Mouse (Mus musculus) heart, embryonic 14.5 days (tissue): ENCODE results near the gene Elovl7. TPM values are rescaled to one million over a fixed set of nuclear protein-coding genes. Genes with fewer than 3 reads are reported as not detected.

ENCODE experiments used
- ATAC-seq: fragments of 200-750 bp; cut with Nextera tagmentation; 2 replicates; pipeline ENCODE4 v1.8.0; 2017; ENCODE audit warnings: low read depth, moderate TSS enrichment; ENCODE audit not compliant: insufficient number of reproducible peaks, insufficient read depth, low FRiP score
- H3K27ac ChIP-seq, 2 experiments: fragments of 200-500 bp in 1 of 2; fragments of 300-500 bp in 1 of 2; sonication (generic) in 1 of 2; replicated peaks in 1 of 2; 2 replicates each; pipeline ENCODE4 v1.5.1; 2012 to 2014; ENCODE audit warnings: low read depth in 2 of 2, low read length in 2 of 2, control low read depth in 1 of 2, mild to moderate bottlenecking in 1 of 2, mixed read lengths in 1 of 2; ENCODE audit not compliant: control insufficient read depth in 1 of 2, insufficient read depth in 1 of 2
- H3K27me3 ChIP-seq: fragments of 300-500 bp; sonication (generic); 2 replicates; pipeline ENCODE4 v1.6.1; 2014; ENCODE audit warnings: mild to moderate bottlenecking, low read length, control low read depth; ENCODE audit not compliant: control insufficient read depth, insufficient read depth
- H3K36me3 ChIP-seq: fragments of 300-500 bp; sonication (generic); 2 replicates; pipeline ENCODE4 v1.6.1; 2014; ENCODE audit warnings: mild to moderate bottlenecking, control low read depth, low read length, mixed read lengths; ENCODE audit not compliant: control insufficient read depth, insufficient read depth
- H3K4me1 ChIP-seq, 2 experiments: fragments of 200-500 bp in 1 of 2; fragments of 300-500 bp in 1 of 2; sonication (generic) in 1 of 2; 2 replicates each; pipeline ENCODE4 v1.6.1; 2012 to 2014; ENCODE audit warnings: low read length in 2 of 2, control low read depth in 1 of 2, mixed read lengths in 1 of 2; ENCODE audit not compliant: control insufficient read depth in 2 of 2, insufficient read depth in 2 of 2
- H3K4me2 ChIP-seq: fragments of 300-500 bp; sonication (generic); 2 replicates; pipeline ENCODE4 v1.6.1; 2014; ENCODE audit warnings: mild to moderate bottlenecking, low read length
- H3K4me3 ChIP-seq, 2 experiments: fragments of 200-500 bp in 1 of 2; fragments of 300-500 bp in 1 of 2; sonication (generic) in 1 of 2; 2 replicates each; pipeline ENCODE4 v1.5.1; 2012 to 2014; ENCODE audit warnings: low read length in 2 of 2, mild to moderate bottlenecking in 2 of 2, control low read depth in 1 of 2, low read depth in 1 of 2, moderate library complexity in 1 of 2; ENCODE audit not compliant: control insufficient read depth in 1 of 2, insufficient read depth in 1 of 2
- H3K9ac ChIP-seq: fragments of 300-500 bp; sonication (generic); 2 replicates; pipeline ENCODE4 v1.6.1; 2014; ENCODE audit warnings: mild to moderate bottlenecking, low read length
- H3K9me3 ChIP-seq: fragments of 300-500 bp; sonication (generic); 2 replicates; pipeline ENCODE4 v1.6.1; 2016; ENCODE audit warnings: low read length, control low read depth; ENCODE audit not compliant: control insufficient read depth
- WGBS: fragments of 180-500 bp; shearing (Covaris S2); extraction: QIAGEN DNeasy Blood & Tissue Kit; methylation state at CpG from one replicate; pipeline ENCODE4 v1.1.7; 2014; 5-methylcytosine and 5-hydroxymethylcytosine counted together
- polyA plus RNA-seq: library from polyadenylated mRNA; unstranded; fragments of >200 nt; fragmentation: Nextera tagmentation; extraction: Ambion mirVana; gene quantifications from 2 replicates; pipeline ENCODE4 v1.2.1, GENCODE M21; 2014

Elovl7 gene
- polyA plus RNA-seq, 1 experiment from 2014 or later, result 2.9 TPM

DNA sequence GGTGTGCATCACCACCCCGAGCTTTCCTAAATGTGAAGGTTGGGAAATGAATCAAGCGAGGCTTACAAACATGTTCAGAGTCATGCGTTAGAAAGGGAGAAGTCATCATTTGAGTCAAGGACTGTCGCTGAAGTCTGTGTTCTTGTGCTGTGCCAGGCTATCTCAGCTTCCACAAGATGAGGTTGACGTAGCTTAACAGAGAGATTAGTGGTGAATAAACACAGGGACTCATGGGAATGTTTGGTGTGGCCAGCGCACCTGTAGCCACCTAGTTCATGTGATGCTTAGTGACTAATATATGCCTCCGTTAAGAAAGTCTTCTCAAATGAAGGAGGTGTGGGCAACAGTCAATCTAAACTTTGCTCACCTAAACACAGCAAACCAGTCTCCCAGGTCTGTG, 112.8 kb downstream of the Elovl7 start:
- Histone ChIP-seq H3K27me3 (peaks cover 6% of the 10 kb centered on the region; the same call in 1 of the 2 replicates), H3K36me3 (peaks cover 5% of the 10 kb centered on the region), H3K9me3 (no peaks in the 10 kb centered on the region), H3K9ac (no peak overlapping the region), H3K4me3 (no peak overlapping the region), H3K4me2 (no peak overlapping the region), H3K27ac (no peak overlapping the region), H3K4me1 (no peaks in the 10 kb centered on the region)
- WGBS, result 84% methylated on average over 7 of the region's 7 CpGs
- no peak for ATAC-seq

DNA sequence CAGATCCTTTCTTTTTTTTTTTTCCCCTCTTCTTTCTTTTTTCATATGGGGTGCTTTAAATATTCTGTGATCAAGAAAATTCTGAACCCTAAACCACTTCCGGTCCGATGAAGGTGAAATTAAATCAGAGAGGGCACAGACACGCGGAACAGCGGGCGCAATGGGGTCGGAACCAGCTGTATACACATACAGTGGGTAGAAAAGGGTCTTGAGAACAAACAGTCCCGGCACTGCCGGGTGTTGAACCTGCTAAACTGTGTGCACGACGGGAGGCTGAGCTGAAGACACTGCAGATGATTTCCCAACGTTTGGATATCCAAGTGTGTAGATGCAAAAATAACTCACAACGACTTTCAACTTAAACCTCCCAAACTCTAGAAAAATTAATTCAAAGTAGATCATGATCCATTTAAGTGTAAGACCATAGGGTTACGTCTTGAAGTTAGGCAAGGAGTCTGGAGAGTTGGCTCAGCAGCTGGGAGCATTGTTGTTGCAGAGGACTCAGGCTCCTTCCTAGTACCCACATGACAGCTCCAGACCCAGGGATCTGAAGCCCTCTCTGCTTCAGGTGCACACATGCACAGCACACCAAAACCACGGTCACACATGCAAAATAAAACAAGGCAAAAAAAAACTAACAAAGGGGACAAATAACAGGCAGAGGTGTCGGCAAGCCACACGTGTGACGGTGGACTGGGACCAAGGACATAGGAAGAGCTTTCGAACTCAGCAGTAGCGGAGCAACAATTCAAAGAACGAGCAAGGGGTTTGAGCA, 114.4 kb downstream of the Elovl7 start:
- Histone ChIP-seq H3K9ac (no peak overlapping the region), H3K4me3 (no peak overlapping the region), H3K27ac (no peak overlapping the region), H3K27me3 (no peaks in the 10 kb centered on the region; the same call in 1 of the 2 replicates), H3K9me3 (no peaks in the 10 kb centered on the region), H3K36me3 (peaks cover 5% of the 10 kb centered on the region), H3K4me1 (no peaks in the 10 kb centered on the region), H3K4me2 (no peak overlapping the region)
- 86% methylated on average over 21 of the region's 21 CpGs for WGBS
- ATAC-seq, result no peak

DNA sequence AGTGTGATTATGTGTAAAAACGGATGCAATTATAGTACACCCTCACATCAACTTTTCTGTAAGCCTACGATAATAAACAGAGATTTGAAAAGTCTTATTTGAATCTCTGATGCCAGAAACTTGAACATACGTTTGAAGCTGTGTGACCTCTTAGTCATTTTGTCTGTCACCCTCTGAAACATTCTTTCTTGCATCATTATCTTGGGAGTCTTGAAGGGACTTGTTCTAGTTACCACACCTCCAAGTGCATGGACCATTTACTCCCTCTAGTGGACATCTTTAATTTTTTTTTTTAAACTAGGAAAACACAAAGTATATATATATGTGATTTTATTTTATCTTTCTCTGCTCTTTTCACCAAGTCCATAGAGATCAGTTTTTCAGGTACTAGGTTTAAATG, 115.5 kb downstream of the Elovl7 start:
- no peak overlapping the region for H3K4me3 ChIP-seq
- no peak overlapping the region for H3K4me2 ChIP-seq
- H3K27ac ChIP-seq, result no peak overlapping the region
- no peak overlapping the region for H3K9ac ChIP-seq
- H3K4me1 ChIP-seq, result no peaks in the 10 kb centered on the region
- WGBS, result 64% methylated on average over 3 of the region's 3 CpGs
- H3K9me3 ChIP-seq, result no peaks in the 10 kb centered on the region
- H3K36me3 ChIP-seq, result peaks cover under 1% of the 10 kb centered on the region; the same call in 1 of the 2 replicates
- no peak for ATAC-seq
- no peaks in the 10 kb centered on the region for H3K27me3 ChIP-seq

Other genes with a start within 250 kb of the Elovl7 start
- gene Smim15, start 170.0 kb upstream of the Elovl7 start, polyA plus RNA-seq, result 26.8 and 32.2 TPM in 2 replicates
- 56.8 and 58.1 TPM in 2 replicates for gene Ndufaf2, start 55.8 kb upstream of the Elovl7 start, polyA plus RNA-seq
- gene Ercc8, start 55.7 kb upstream of the Elovl7 start, polyA plus RNA-seq, result 11.8 and 12.5 TPM in 2 replicates
- gene Depdc1b, start 101.9 kb downstream of the Elovl7 start, polyA plus RNA-seq, result 3.1 and 4.6 TPM in 2 replicates
- gene Pde4d, start 235.5 kb downstream of the Elovl7 start, polyA plus RNA-seq, result 29.2 and 29.9 TPM in 2 replicates